ENCODE assay signal across 11 mouse cellular contexts in genomic region chr15:40113888-40114576, GRCm38 (mm10). TPM values are rescaled to one million over a fixed set of nuclear protein-coding genes. Genes with fewer than 3 reads are reported as not detected.
DNase-seq lines count a peak whose midpoint lies in the region; ATAC-seq lines count a peak whose summit lies in the region.
"Had no signal": no experiment of that assay in that cellular context is flagged by ENCODE, and none has a peak within 500 bp of the region (broad histone marks: within the 10 kb centered on the region; RNA-seq: fewer than 3 reads in every experiment).

No protein-coding gene starts in this region.

- peak overlapping the region; percentile 65 for H3K4me2 ChIP-seq in heart, embryonic 12.5 days
- peak overlapping the region; percentile 45 for H3K4me2 ChIP-seq in neural tube, embryonic 12.5 days (replicated peaks)
- peak overlapping the region; percentile 48 for H3K4me2 ChIP-seq in hindbrain, embryonic 14.5 days (replicated peaks)
- H3K4me2 ChIP-seq in neural tube, embryonic 14.5 days (ENCODE audit: low read depth, low read length) = peak overlapping the region; percentile 38

- DNase-seq in heart, postnatal 10 days = no peak
- no peak for DNase-seq in neural tube, embryonic 10.5 days (ENCODE audit: extremely low spot score, low spot score)
- DNase-seq in hindbrain, embryonic 14.5 days (ENCODE audit: low spot score) = no peak
- DNase-seq in embryo, embryonic 11 days = no peak
- no peak for DNase-seq in layer of hippocampus, adult 11-12 months (ENCODE audit: low spot score)
- DNase-seq: adrenal gland, postnatal 25 days had no signal

- no peaks in the 10 kb centered on the region for H3K36me3 ChIP-seq in heart, embryonic 12.5 days
- H3K36me3 ChIP-seq in neural tube, embryonic 12.5 days = no peaks in the 10 kb centered on the region
- no peaks in the 10 kb centered on the region for H3K36me3 ChIP-seq in hindbrain, embryonic 14.5 days (replicated peaks; ENCODE audit: control insufficient read depth, insufficient read depth)
- no peaks in the 10 kb centered on the region for H3K36me3 ChIP-seq in neural tube, embryonic 14.5 days (ENCODE audit: control insufficient read depth, insufficient read depth, low read length)

- H3K9me3 ChIP-seq in heart, embryonic 12.5 days (replicated peaks) = no peaks in the 10 kb centered on the region
- no peaks in the 10 kb centered on the region for H3K9me3 ChIP-seq in neural tube, embryonic 12.5 days
- no peaks in the 10 kb centered on the region for H3K9me3 ChIP-seq in hindbrain, embryonic 14.5 days (ENCODE audit: control insufficient read depth, low read length)
- no peaks in the 10 kb centered on the region for H3K9me3 ChIP-seq in neural tube, embryonic 14.5 days (ENCODE audit: control insufficient read depth, low read length)

- H3K9ac ChIP-seq in heart, embryonic 12.5 days = no peak overlapping the region
- H3K9ac ChIP-seq in neural tube, embryonic 12.5 days = no peak overlapping the region
- H3K9ac ChIP-seq in hindbrain, embryonic 14.5 days = no peak overlapping the region
- H3K9ac ChIP-seq in neural tube, embryonic 14.5 days (replicated peaks; ENCODE audit: low read depth, low read length) = no peak overlapping the region

- intact Hi-C loops in heart, postnatal 10 days (cut with DNase I) = no loop called here

- no peak for ATAC-seq in heart, embryonic 12.5 days (ENCODE audit: insufficient number of reproducible peaks, low FRiP score)
- peak; percentile 57 for ATAC-seq in neural tube, embryonic 12.5 days (ENCODE audit: low FRiP score, low read depth)
- peak; percentile 25; the same call in 1 of the 2 replicates for ATAC-seq in hindbrain, embryonic 14.5 days (ENCODE audit: low FRiP score)
- peak; percentile 60; the same call in 1 of the 2 replicates for ATAC-seq in neural tube, embryonic 14.5 days (ENCODE audit: low read depth)

- peak overlapping the region; percentile 22; the same call in 1 of the 2 replicates for H3K4me3 ChIP-seq in heart, embryonic 12.5 days
- H3K4me3 ChIP-seq in neural tube, embryonic 12.5 days = no peak overlapping the region
- H3K4me3 ChIP-seq in hindbrain, embryonic 14.5 days (replicated peaks; ENCODE audit: low read length) = no peak overlapping the region
- 0 out of 2 replicates have a peak overlapping the region, but pooled peaks have one; percentile 4 for H3K4me3 ChIP-seq in neural tube, embryonic 14.5 days (ENCODE audit: low read depth, low read length)
- H3K4me3 ChIP-seq: myocyte had no signal

- peaks cover 12% of the 10 kb centered on the region for H3K4me1 ChIP-seq in heart, embryonic 12.5 days (replicated peaks)
- peaks cover 13% of the 10 kb centered on the region for H3K4me1 ChIP-seq in neural tube, embryonic 12.5 days
- peaks cover 13% of the 10 kb centered on the region for H3K4me1 ChIP-seq in hindbrain, embryonic 14.5 days (replicated peaks; ENCODE audit: control insufficient read depth, insufficient read depth, low read length)
- H3K4me1 ChIP-seq in neural tube, embryonic 14.5 days (ENCODE audit: control insufficient read depth, insufficient read depth, low read length) = peaks cover 4% of the 10 kb centered on the region; the same call in 1 of the 2 replicates

- WGBS in heart, embryonic 12.5 days = 20% methylated on average over 18 of the region's 18 CpGs
- WGBS in neural tube, embryonic 12.5 days = 34% methylated on average over 15 of the region's 18 CpGs
- 23% methylated on average over 17 of the region's 18 CpGs for WGBS in hindbrain, embryonic 14.5 days
- 29% methylated on average over 17 of the region's 18 CpGs for WGBS in neural tube, embryonic 14.5 days

- H3K27me3 ChIP-seq in heart, embryonic 12.5 days (replicated peaks) = no peaks in the 10 kb centered on the region
- no peaks in the 10 kb centered on the region for H3K27me3 ChIP-seq in neural tube, embryonic 12.5 days (replicated peaks)
- no peaks in the 10 kb centered on the region for H3K27me3 ChIP-seq in hindbrain, embryonic 14.5 days (ENCODE audit: control insufficient read depth, insufficient read depth, low read length)
- no peaks in the 10 kb centered on the region for H3K27me3 ChIP-seq in neural tube, embryonic 14.5 days (ENCODE audit: control insufficient read depth, insufficient read depth, low read length)

- H3K27ac ChIP-seq in heart, embryonic 12.5 days (ENCODE audit: poor library complexity, severe bottlenecking) = no peak overlapping the region
- no peak overlapping the region for H3K27ac ChIP-seq in neural tube, embryonic 12.5 days
- H3K27ac ChIP-seq in hindbrain, embryonic 14.5 days = no peak overlapping the region
- no peak overlapping the region for H3K27ac ChIP-seq in neural tube, embryonic 14.5 days (ENCODE audit: low read depth, low read length)

RNA-seq across cellular contexts. Expression of gene 9330182O14Rik, which starts 20.1 kb away (rescaled TPM):
- polyA plus RNA-seq in heart, embryonic 12.5 days (2016; fragmentation: Nextera tagmentation; extraction: Ambion mirVana) = not detected in 2 replicates
- not detected for total RNA-seq in heart, postnatal 10 days (2021)
- not detected in 2 replicates for polyA plus RNA-seq in neural tube, embryonic 12.5 days (2016; fragmentation: Nextera tagmentation; extraction: Ambion mirVana)
- polyA plus RNA-seq in hindbrain, embryonic 14.5 days (2014; fragmentation: Nextera tagmentation; extraction: Ambion mirVana) = not detected in 2 replicates
- polyA plus RNA-seq in neural tube, embryonic 14.5 days (2014; fragmentation: Nextera tagmentation; extraction: Ambion mirVana) = not detected in 2 replicates
- total RNA-seq: left cerebral cortex, postnatal 14 days had no signal
- polyA plus RNA-seq: myocyte had no signal

Comparison
In these comparisons a context has a peak if more than half of its experiments do, and no peak if none do; other contexts are left out.
1. H3K4me3 ChIP-seq: peak in heart, embryonic 12.5 days (single experiment) and neural tube, embryonic 14.5 days (single experiment); none in neural tube, embryonic 12.5 days (single experiment) and hindbrain, embryonic 14.5 days (single experiment).
2. Peak in every context shown above with its lines, with median percentiles within 50 percentile points of each other: H3K4me2 ChIP-seq.